Comparison of ENCODE assay signal across 8 mouse cellular contexts in genomic region chr7:29134230-29134629, GRCm38 (mm10). TPM values are rescaled to one million over a fixed set of nuclear protein-coding genes. Genes with fewer than 3 reads are reported as not detected.
DNase-seq lines count a peak whose midpoint lies in the region; ATAC-seq and TF ChIP-seq lines count a peak whose summit lies in the region.

No protein-coding gene starts in this region.

- peak overlapping the region; percentile 41 for H3K4me2 ChIP-seq in stomach, embryonic 14.5 days (replicated peaks; ENCODE audit: low read depth, low read length)
- H3K4me2 ChIP-seq in stomach, postnatal 0 days (replicated peaks; ENCODE audit: low read depth), result no peak overlapping the region
- peak overlapping the region; percentile 52 for H3K4me2 ChIP-seq in limb, embryonic 14.5 days (replicated peaks; ENCODE audit: low read depth, low read length, severe bottlenecking)

- 3% methylated on average over 4 of the region's 4 CpGs for WGBS in stomach, embryonic 14.5 days
- 3% methylated on average over 3 of the region's 4 CpGs for WGBS in stomach, postnatal 0 days
- 4% methylated on average over 4 of the region's 4 CpGs for WGBS in limb, embryonic 14.5 days

- no peak overlapping the region for H3K27ac ChIP-seq in stomach, embryonic 14.5 days (ENCODE audit: low read length)
- H3K27ac ChIP-seq in stomach, postnatal 0 days (replicated peaks), result no peak overlapping the region
- H3K27ac ChIP-seq in limb, embryonic 14.5 days (replicated peaks; ENCODE audit: low read depth, low read length), result no peak overlapping the region

- peak; percentile 32 for DNase-seq in embryo, embryonic 10.5 days (ENCODE audit: low spot score)
- DNase-seq in embryo, embryonic 9.5 days (ENCODE audit: extremely low spot score), result no peak
- no peak for DNase-seq in stomach, postnatal 0 days (ENCODE audit: low spot score)
- DNase-seq in limb, embryonic 14.5 days (ENCODE audit: low spot score), result no peak
- DNase-seq in gastrocnemius, postnatal 36 days, result no peak
- DNase-seq in layer of hippocampus, postnatal 10 days (ENCODE audit: low spot score in 2 of 2), result no peak

- H3K4me3 ChIP-seq in stomach, embryonic 14.5 days (ENCODE audit: low read depth, low read length), result peak overlapping the region; percentile 17; the same call in 1 of the 2 replicates
- H3K4me3 ChIP-seq in stomach, postnatal 0 days (ENCODE audit: low read depth, low read length), result no peak overlapping the region
- peak overlapping the region; percentile 28 for H3K4me3 ChIP-seq in limb, embryonic 14.5 days (replicated peaks; ENCODE audit: low read length)

- no peak for TF ChIP-seq CTCF in stomach, postnatal 0 days (IDR thresholded peaks at IDR 0.05; ENCODE audit: low read depth)

- H3K4me1 ChIP-seq in stomach, embryonic 14.5 days (ENCODE audit: control insufficient read depth, insufficient read depth, low read length), result no peaks in the 10 kb centered on the region
- H3K4me1 ChIP-seq in stomach, postnatal 0 days (replicated peaks; ENCODE audit: control insufficient read depth, insufficient read depth), result no peaks in the 10 kb centered on the region
- H3K4me1 ChIP-seq in limb, embryonic 14.5 days (ENCODE audit: control insufficient read depth, insufficient read depth, low read length), result 0 out of 2 replicates have a peak, but pooled peaks cover 7% of the 10 kb centered on the region

- ATAC-seq in stomach, embryonic 14.5 days (ENCODE audit: insufficient number of reproducible peaks, insufficient read depth, low FRiP score, low read depth), result no peak
- no peak for ATAC-seq in stomach, postnatal 0 days (ENCODE audit: low FRiP score, low TSS enrichment)
- ATAC-seq in limb, embryonic 14.5 days (ENCODE audit: low FRiP score, low read depth), result no peak
- ATAC-seq in cerebellum, adult (ENCODE audit: insufficient number of reproducible peaks, low FRiP score, low TSS enrichment), result no peak

- TF ChIP-seq POLR2A in limb, embryonic 14.5 days (IDR thresholded peaks at IDR 0.05; ENCODE audit: borderline replicate concordance, extremely low read depth, insufficient read depth, insufficient read length), result no peak

- no peaks in the 10 kb centered on the region for H3K36me3 ChIP-seq in stomach, embryonic 14.5 days (ENCODE audit: control insufficient read depth, insufficient read depth, low read length)
- no peaks in the 10 kb centered on the region for H3K36me3 ChIP-seq in stomach, postnatal 0 days (ENCODE audit: control insufficient read depth, insufficient read depth, low read length)
- no peaks in the 10 kb centered on the region for H3K36me3 ChIP-seq in limb, embryonic 14.5 days (ENCODE audit: control insufficient read depth, insufficient read depth, low read length)

- no peak overlapping the region for H3K9ac ChIP-seq in stomach, embryonic 14.5 days (replicated peaks; ENCODE audit: low read depth, low read length)
- H3K9ac ChIP-seq in stomach, postnatal 0 days (ENCODE audit: low read length), result no peak overlapping the region
- H3K9ac ChIP-seq in limb, embryonic 14.5 days (ENCODE audit: low read depth, low read length, severe bottlenecking), result peak overlapping the region; percentile 38; the same call in 1 of the 2 replicates

- TF ChIP-seq EP300 in stomach, postnatal 0 days (optimal IDR thresholded peaks at IDR 0.05), result no peak

- intact Hi-C loops in gastrocnemius, postnatal 36 days (cut with DNase I), result no loop called here

- no peaks in the 10 kb centered on the region for H3K9me3 ChIP-seq in stomach, embryonic 14.5 days (ENCODE audit: control insufficient read depth, low read depth, low read length)
- H3K9me3 ChIP-seq in stomach, postnatal 0 days (ENCODE audit: control insufficient read depth, low read length), result no peaks in the 10 kb centered on the region
- no peaks in the 10 kb centered on the region for H3K9me3 ChIP-seq in limb, embryonic 14.5 days (ENCODE audit: control insufficient read depth, low read length)

- no peaks in the 10 kb centered on the region for H3K27me3 ChIP-seq in stomach, embryonic 14.5 days (ENCODE audit: control insufficient read depth, insufficient read depth, low read length)
- H3K27me3 ChIP-seq in stomach, postnatal 0 days (ENCODE audit: control insufficient read depth, insufficient read depth, low read length), result no peaks in the 10 kb centered on the region
- no peaks in the 10 kb centered on the region for H3K27me3 ChIP-seq in limb, embryonic 14.5 days (ENCODE audit: control insufficient read depth, insufficient read depth, low read length)

RNA-seq across cellular contexts. Expression of gene Rasgrp4, which starts 0.4 kb away (rescaled TPM):
- 0.51 and 0.73 TPM in 2 replicates for polyA plus RNA-seq in stomach, embryonic 14.5 days (2014; fragmentation: Nextera tagmentation; extraction: Ambion mirVana)
- 0.15 and 0.35 TPM in 2 replicates for polyA plus RNA-seq in stomach, postnatal 0 days (2015; fragmentation: Nextera tagmentation; extraction: Ambion mirVana)
- 4.8 and 6.8 TPM in 2 replicates for polyA plus RNA-seq in limb, embryonic 14.5 days (2012; rRNA removed)
- 0.43 and 1.1 TPM in 2 replicates for polyA plus RNA-seq in limb, embryonic 14.5 days (2014; fragmentation: Nextera tagmentation; extraction: Ambion mirVana)
- under 1 TPM; 0.54 to 0.77 TPM for total RNA-seq in gastrocnemius, postnatal 36 days (2021)
- total RNA-seq in layer of hippocampus, postnatal 10 days (2021), result 1 to 10 TPM; 2.2 to 3.6 TPM

RNA-seq across cellular contexts. Expression of gene Ryr1, which starts 9.3 kb away (rescaled TPM):
- 0.30 and 0.78 TPM in 2 replicates for polyA plus RNA-seq in stomach, embryonic 14.5 days (2014; fragmentation: Nextera tagmentation; extraction: Ambion mirVana)
- 0.10 and 0.11 TPM in 2 replicates for polyA plus RNA-seq in stomach, postnatal 0 days (2015; fragmentation: Nextera tagmentation; extraction: Ambion mirVana)
- polyA plus RNA-seq in limb, embryonic 14.5 days (2012; rRNA removed), result 26.5 and 29.2 TPM in 2 replicates
- 5.9 and 7.7 TPM in 2 replicates for polyA plus RNA-seq in limb, embryonic 14.5 days (2014; fragmentation: Nextera tagmentation; extraction: Ambion mirVana)
- total RNA-seq in gastrocnemius, postnatal 36 days (2021), result 1,000 to 10,000 TPM; 1,495 to 1,823 TPM
- 10 to 100 TPM; 12.6 to 13.7 TPM for total RNA-seq in layer of hippocampus, postnatal 10 days (2021)

RNA-seq across cellular contexts. Expression of gene Fam98c, which starts 21.8 kb away (rescaled TPM):
- polyA plus RNA-seq in stomach, embryonic 14.5 days (2014; fragmentation: Nextera tagmentation; extraction: Ambion mirVana), result 17.7 and 17.8 TPM in 2 replicates
- polyA plus RNA-seq in stomach, postnatal 0 days (2015; fragmentation: Nextera tagmentation; extraction: Ambion mirVana), result 32.8 and 38.8 TPM in 2 replicates
- polyA plus RNA-seq in limb, embryonic 14.5 days (2012; rRNA removed), result 18.9 and 22.7 TPM in 2 replicates
- 15.7 and 17.1 TPM in 2 replicates for polyA plus RNA-seq in limb, embryonic 14.5 days (2014; fragmentation: Nextera tagmentation; extraction: Ambion mirVana)
- total RNA-seq in gastrocnemius, postnatal 36 days (2021), result 10 to 100 TPM; 10.7 to 11.7 TPM
- total RNA-seq in layer of hippocampus, postnatal 10 days (2021), result 10 to 100 TPM; 28.6 to 35.6 TPM

RNA-seq across cellular contexts. Expression of gene Ggn, which starts 35.8 kb away (rescaled TPM):
- 0.38 and 0.49 TPM in 2 replicates for polyA plus RNA-seq in stomach, embryonic 14.5 days (2014; fragmentation: Nextera tagmentation; extraction: Ambion mirVana)
- 0.29 and 0.46 TPM in 2 replicates for polyA plus RNA-seq in stomach, postnatal 0 days (2015; fragmentation: Nextera tagmentation; extraction: Ambion mirVana)
- polyA plus RNA-seq in limb, embryonic 14.5 days (2012; rRNA removed), result 0.91 and 1.4 TPM in 2 replicates
- 0.45 and 0.54 TPM in 2 replicates for polyA plus RNA-seq in limb, embryonic 14.5 days (2014; fragmentation: Nextera tagmentation; extraction: Ambion mirVana)
- total RNA-seq in gastrocnemius, postnatal 36 days (2021), result under 1 TPM; 0.25 to 0.26 TPM
- 1 to 10 TPM; 1.0 to 1.2 TPM for total RNA-seq in layer of hippocampus, postnatal 10 days (2021)

RNA-seq across cellular contexts. Expression of gene Spred3, which starts 36.0 kb away (rescaled TPM):
- polyA plus RNA-seq in stomach, embryonic 14.5 days (2014; fragmentation: Nextera tagmentation; extraction: Ambion mirVana), result 5.9 TPM in 2 replicates
- polyA plus RNA-seq in stomach, postnatal 0 days (2015; fragmentation: Nextera tagmentation; extraction: Ambion mirVana), result 0.95 and 1.0 TPM in 2 replicates
- polyA plus RNA-seq in limb, embryonic 14.5 days (2012; rRNA removed), result 14.2 and 19.4 TPM in 2 replicates
- polyA plus RNA-seq in limb, embryonic 14.5 days (2014; fragmentation: Nextera tagmentation; extraction: Ambion mirVana), result 3.5 and 4.2 TPM in 2 replicates
- 1 to 10 TPM in 1 of 2 experiments, under 1 TPM in 1; 0.59 to 1.2 TPM for total RNA-seq in gastrocnemius, postnatal 36 days (2021)
- 10 to 100 TPM; 40.7 to 46.8 TPM for total RNA-seq in layer of hippocampus, postnatal 10 days (2021)
